In the genomic region with DNA sequence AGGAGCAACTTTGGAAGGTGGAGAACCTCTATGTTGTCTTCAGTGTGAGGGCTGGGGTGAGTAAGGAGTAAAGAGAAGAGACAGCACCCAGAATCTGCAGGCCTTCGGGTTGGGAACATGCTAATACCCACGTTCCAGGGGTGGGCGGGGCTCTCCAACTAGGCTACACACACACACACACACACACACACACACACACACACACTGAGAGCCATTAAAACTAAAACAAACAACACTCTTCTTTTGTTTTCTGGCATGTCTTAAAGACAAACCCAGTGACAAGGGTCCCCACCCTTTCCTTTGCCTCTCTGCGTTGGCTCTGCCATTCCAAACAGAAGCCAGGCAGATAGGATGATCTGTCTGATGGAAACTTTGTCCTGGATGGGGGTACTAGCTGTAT, we compare ENCODE assay signal across 7 mouse cellular contexts. TPM values are rescaled to one million over a fixed set of nuclear protein-coding genes. Genes with fewer than 3 reads are reported as not detected.
DNase-seq lines count a peak whose midpoint lies in the region; ATAC-seq and TF ChIP-seq lines count a peak whose summit lies in the region.

No protein-coding gene starts in this region.

- peak overlapping the region; percentile 82 for H3K9ac ChIP-seq in forebrain, embryonic 12.5 days
- H3K9ac ChIP-seq in heart, embryonic 14.5 days (ENCODE audit: low read length), result peak overlapping the region; percentile 89
- H3K9ac ChIP-seq in midbrain, embryonic 12.5 days (replicated peaks), result peak overlapping the region; percentile 81; the same call in 1 of the 2 replicates

- ATAC-seq in forebrain, embryonic 12.5 days (ENCODE audit: low FRiP score), result no peak
- ATAC-seq in heart, embryonic 14.5 days (ENCODE audit: insufficient number of reproducible peaks, insufficient read depth, low FRiP score, low read depth), result no peak
- no peak for ATAC-seq in midbrain, embryonic 12.5 days (ENCODE audit: low FRiP score, low read depth)
- ATAC-seq in erythroid progenitor cell, adult 5-6 weeks (replicated peaks; ENCODE audit: low FRiP score, poor library complexity, severe bottlenecking), result no peak
- ATAC-seq in CD4-positive, CD25-positive, alpha-beta regulatory T cell, adult 4 months, result no peak

- peak overlapping the region; percentile 74 for H3K4me3 ChIP-seq in forebrain, embryonic 12.5 days (replicated peaks)
- peak overlapping the region; percentile 70 to 77 for H3K4me3 ChIP-seq in heart, embryonic 14.5 days (ENCODE audit: control insufficient read depth in 1 of 2, insufficient read depth in 1 of 2, low read depth in 1 of 2, low read length in 2 of 2)
- peak overlapping the region; percentile 74 for H3K4me3 ChIP-seq in midbrain, embryonic 12.5 days
- no peak overlapping the region for H3K4me3 ChIP-seq in cerebellum, adult 2 months (replicated peaks; ENCODE audit: insufficient read depth, low read depth, low read length)

- H3K4me2 ChIP-seq in forebrain, embryonic 12.5 days, result peak overlapping the region; percentile 97
- peak overlapping the region; percentile 95 for H3K4me2 ChIP-seq in heart, embryonic 14.5 days (ENCODE audit: low read length)
- H3K4me2 ChIP-seq in midbrain, embryonic 12.5 days (replicated peaks), result peak overlapping the region; percentile 98

- H3K27me3 ChIP-seq in forebrain, embryonic 12.5 days, result peaks cover 15% of the 10 kb centered on the region
- H3K27me3 ChIP-seq in heart, embryonic 14.5 days (ENCODE audit: control insufficient read depth, insufficient read depth, low read length), result no peaks in the 10 kb centered on the region
- H3K27me3 ChIP-seq in midbrain, embryonic 12.5 days, result peaks cover 15% of the 10 kb centered on the region
- no peaks in the 10 kb centered on the region for H3K27me3 ChIP-seq in cerebellum, adult 2 months (ENCODE audit: control insufficient read depth, insufficient read depth, low read length)

- H3K27ac ChIP-seq in forebrain, embryonic 12.5 days, result no peak overlapping the region
- peak overlapping the region in 1 of 2 experiments; percentile 59; a peak in 1 of 4 replicates for H3K27ac ChIP-seq in heart, embryonic 14.5 days (replicated peaks in 1 of 2; ENCODE audit: control insufficient read depth in 1 of 2, insufficient read depth in 1 of 2, low read depth in 2 of 2, low read length in 2 of 2)
- H3K27ac ChIP-seq in midbrain, embryonic 12.5 days (replicated peaks), result no peak overlapping the region
- no peak overlapping the region for H3K27ac ChIP-seq in cerebellum, adult 2 months (ENCODE audit: insufficient read depth, low read length)

- 83% methylated on average over 4 of the region's 4 CpGs for WGBS in forebrain, embryonic 12.5 days
- 70% methylated on average over 4 of the region's 4 CpGs for WGBS in heart, embryonic 14.5 days
- 53% methylated on average over 3 of the region's 4 CpGs for WGBS in midbrain, embryonic 12.5 days
- WGBS in cerebellum, adult 2 months, result 85% methylated on average over 4 of the region's 4 CpGs

- H3K36me3 ChIP-seq in forebrain, embryonic 12.5 days (replicated peaks), result no peaks in the 10 kb centered on the region; the same call in 1 of the 2 replicates
- H3K36me3 ChIP-seq in heart, embryonic 14.5 days (ENCODE audit: control insufficient read depth, insufficient read depth, low read length), result peaks cover 2% of the 10 kb centered on the region; the same call in 1 of the 2 replicates
- H3K36me3 ChIP-seq in midbrain, embryonic 12.5 days, result no peaks in the 10 kb centered on the region

- no peak for TF ChIP-seq POLR2A in cerebellum, adult 2 months (IDR thresholded peaks at IDR 0.05; ENCODE audit: borderline replicate concordance, insufficient read depth, low read length)

- no peak for TF ChIP-seq CTCF in cerebellum, adult 2 months (IDR thresholded peaks at IDR 0.05; ENCODE audit: borderline replicate concordance, insufficient read depth, low read depth, low read length)

- peak; percentile 54 for DNase-seq in kidney, postnatal 10 days
- DNase-seq in cerebellum, adult 2 months, result no peak

- no peaks in the 10 kb centered on the region for H3K9me3 ChIP-seq in forebrain, embryonic 12.5 days
- no peaks in the 10 kb centered on the region for H3K9me3 ChIP-seq in heart, embryonic 14.5 days (ENCODE audit: control insufficient read depth, low read length)
- no peaks in the 10 kb centered on the region for H3K9me3 ChIP-seq in midbrain, embryonic 12.5 days

- H3K4me1 ChIP-seq in forebrain, embryonic 12.5 days, result peaks cover 76% of the 10 kb centered on the region
- peaks cover 47 to 68% of the 10 kb centered on the region in 2 experiments for H3K4me1 ChIP-seq in heart, embryonic 14.5 days (ENCODE audit: control insufficient read depth in 2 of 2, insufficient read depth in 2 of 2, low read length in 2 of 2)
- H3K4me1 ChIP-seq in midbrain, embryonic 12.5 days, result peaks cover 65% of the 10 kb centered on the region
- H3K4me1 ChIP-seq in cerebellum, adult 2 months (ENCODE audit: control insufficient read depth, insufficient read depth, low read length), result peaks cover 38% of the 10 kb centered on the region

RNA-seq across cellular contexts. Expression of a gene that starts 2.0 kb away (rescaled TPM):
- 31.2 and 32.5 TPM in 2 replicates for polyA plus RNA-seq in forebrain, embryonic 12.5 days (2016; fragmentation: Nextera tagmentation; extraction: Ambion mirVana)
- 45.1 and 48.2 TPM in 2 replicates for polyA plus RNA-seq in heart, embryonic 14.5 days (2014; fragmentation: Nextera tagmentation; extraction: Ambion mirVana)
- polyA plus RNA-seq in midbrain, embryonic 12.5 days (2016; fragmentation: Nextera tagmentation; extraction: Ambion mirVana), result 24.6 and 34.1 TPM in 2 replicates
- total RNA-seq in erythroid progenitor cell, adult 5-6 weeks (2015; ENCODE audit: low replicate concordance), result 2.2 TPM in 1 of 2 replicates, not detected in the other
- total RNA-seq in erythroid progenitor cell, adult 5-6 weeks (2017; ENCODE audit: low replicate concordance), result 0.61 and 0.64 TPM in 2 replicates
- polyA plus RNA-seq in CD4-positive, CD25-positive, alpha-beta regulatory T cell, adult 4 months (2017; shearing (Covaris generic)), result under 1 TPM in 1 of 2 experiments, not detected in 1; 0.08 TPM
- polyA plus RNA-seq in cerebellum, adult 2 months (2012; rRNA removed), result 11.3 and 13.1 TPM in 2 replicates

Comparison
In these comparisons a context has a peak if more than half of its experiments do, and no peak if none do; other contexts are left out.
1. RNA of a gene that starts 2.0 kb away (polyA plus RNA-seq): 45.1 to 48.2 TPM in heart, embryonic 14.5 days, 31.2 to 32.5 TPM in forebrain, embryonic 12.5 days, 24.6 to 34.1 TPM in midbrain, embryonic 12.5 days and 11.3 to 13.1 TPM in cerebellum, adult 2 months; 0.08 TPM in CD4-positive, CD25-positive, alpha-beta regulatory T cell, adult 4 months; every median in the first group is over 10 times any median in the second.
2. Peak in every context shown above with its lines, with median percentiles within 50 percentile points of each other: H3K4me2 ChIP-seq and H3K9ac ChIP-seq.